Comparison of ENCODE assay signal across 8 mouse cellular contexts in the genomic region with DNA sequence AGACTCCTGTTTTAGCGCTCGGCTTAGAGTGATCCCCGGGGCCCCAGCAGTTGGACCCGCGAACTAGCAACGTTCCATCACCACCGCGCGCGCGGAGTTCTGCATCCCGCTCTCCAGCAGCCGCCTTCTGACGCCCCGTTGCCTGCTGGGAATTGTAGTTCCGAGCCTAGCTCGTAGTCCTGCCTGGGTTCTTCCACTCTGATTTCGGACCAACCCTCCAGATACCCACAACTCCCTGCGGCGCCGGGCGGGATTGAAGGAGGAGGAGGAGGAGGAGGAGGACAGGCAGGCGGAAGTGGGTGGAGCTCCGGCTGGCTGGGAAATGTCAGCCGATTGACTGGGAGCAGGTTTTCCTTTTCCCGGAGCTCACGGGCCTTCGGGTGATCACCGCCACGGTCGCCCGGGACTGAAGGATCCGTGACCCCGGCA. TPM values are rescaled to one million over a fixed set of nuclear protein-coding genes. Genes with fewer than 3 reads are reported as not detected.
A peak's percentile ranks its signal among the peaks of the same experiment; 100 is the strongest.
DNase-seq lines count a peak whose midpoint lies in the region; ATAC-seq lines count a peak whose summit lies in the region.

Lmbrd2 (plus strand) TSS at position 299 of the 429 bp plus-strand sequence.

- peak within 1 kb of the TSS; percentile 90 for H3K9ac ChIP-seq in hindbrain, embryonic 16.5 days (ENCODE audit: low read depth, low read length)

- WGBS in hindbrain, embryonic 16.5 days: under 1% methylated on average over 34 of the region's 34 CpGs
- WGBS in macrophage (ENCODE audit: missing documents): 1% methylated on average over 34 of the region's 34 CpGs

- H3K27me3 ChIP-seq in hindbrain, embryonic 16.5 days (replicated peaks; ENCODE audit: control insufficient read depth, insufficient read depth, low read length): no peaks in the 10 kb centered on the region

- peak within 1 kb of the TSS; percentile 94 for H3K4me3 ChIP-seq in hindbrain, embryonic 16.5 days (ENCODE audit: low read length)
- H3K4me3 ChIP-seq in macrophage (ENCODE audit: inconsistent target): peak within 1 kb of the TSS; percentile 75

- peak; percentile 99 for ATAC-seq in hindbrain, embryonic 16.5 days

- H3K9me3 ChIP-seq in hindbrain, embryonic 16.5 days (ENCODE audit: control insufficient read depth, low read length): no peaks in the 10 kb centered on the region

- peaks cover 99% of the 10 kb centered on the region for H3K79me2 ChIP-seq in macrophage (ENCODE audit: inconsistent target)

- peaks cover 3% of the 10 kb centered on the region; the same call in 1 of the 2 replicates for H3K36me3 ChIP-seq in hindbrain, embryonic 16.5 days (ENCODE audit: control insufficient read depth, insufficient read depth, low read length)
- 0 out of 2 replicates have a peak, but pooled peaks cover 5% of the 10 kb centered on the region for H3K36me3 ChIP-seq in macrophage (ENCODE audit: inconsistent target)

- H3K4me2 ChIP-seq in hindbrain, embryonic 16.5 days (ENCODE audit: low read length): peak within 1 kb of the TSS; percentile 86

- peaks cover 10% of the 10 kb centered on the region for H3K4me1 ChIP-seq in hindbrain, embryonic 16.5 days (ENCODE audit: control insufficient read depth, insufficient read depth, low read depth, low read length)

- DNase-seq in T-cell, adult 2 months (ENCODE audit: low spot score): peak; percentile 95
- peak; percentile 96 to 97 for DNase-seq in cerebellum, postnatal 36 days
- DNase-seq in gastrocnemius, adult 18-20 months (ENCODE audit: low spot score): peak; percentile 98
- DNase-seq in left cerebral cortex, adult 18-20 months (ENCODE audit: low spot score in 2 of 2): peak; percentile 98 to 99
- DNase-seq in right cerebral cortex, adult 18-20 months: peak; percentile 99
- DNase-seq in urinary bladder, postnatal 10 days (ENCODE audit: low spot score): peak; percentile 86

- peak within 1 kb of the TSS; percentile 94 for H3K27ac ChIP-seq in hindbrain, embryonic 16.5 days (ENCODE audit: low read depth, low read length)
- H3K27ac ChIP-seq in macrophage: peak within 1 kb of the TSS; percentile 62

RNA-seq across cellular contexts. Expression of gene Lmbrd2, which starts in this region (rescaled TPM):
- 10 to 100 TPM; 16.3 to 16.6 TPM for total RNA-seq in gastrocnemius, adult 18-20 months (2021)
- polyA plus RNA-seq in hindbrain, embryonic 16.5 days (2015; fragmentation: Nextera tagmentation; extraction: Ambion mirVana): 3.1 and 3.9 TPM in 2 replicates
- 10 to 100 TPM; 68.9 to 71.6 TPM for total RNA-seq in left cerebral cortex, adult 18-20 months (2021)
- 100 to 1,000 TPM in 2 of 26 experiments, 10 to 100 TPM in 22, 1 to 10 TPM in 2; 9.4 to 116 (median 55.5) TPM for total RNA-seq in macrophage (2018; cell fraction: chromatin; rRNA removed)
- 10 to 100 TPM; 21.2 to 97.6 (median 50.1) TPM for total RNA-seq in macrophage (2018; cell fraction: cytosol; rRNA removed)
- total RNA-seq in macrophage (2018; cell fraction: nucleus; rRNA removed): 100 to 1,000 TPM in 3 of 26 experiments, 10 to 100 TPM in 23; 16.9 to 134 (median 60.0) TPM
- 27.7 to 35.1 TPM (median 34.0 TPM) in 3 replicates for polyA plus RNA-seq in macrophage (2018)

Comparison
In these comparisons a context has a peak if more than half of its experiments do, and no peak if none do; other contexts are left out.
1. Peak in every context shown above with its lines: DNase-seq, ATAC-seq, H3K4me3 ChIP-seq and H3K27ac ChIP-seq.